Mouse (Mus musculus): ENCODE data around the gene Adamts12. TPM values are rescaled to one million over a fixed set of nuclear protein-coding genes. Genes with fewer than 3 reads are reported as not detected.

Gene Adamts12
- polyA plus RNA-seq (2012; rRNA removed), result 2.0 and 4.9 TPM in 2 replicates

GRCm38 (mm10) chr15:11064558-11065411, at the start of gene Adamts12:
Gene Adamts12 (plus strand): TSS chr15:11064790.
- DNase-seq (ENCODE audit: low read depth), result peak; percentile 90
- no peak for TF ChIP-seq CTCF (IDR thresholded peaks at IDR 0.05; ENCODE audit: borderline replicate concordance, extremely low read depth, insufficient read depth, insufficient read length)
- no peak for TF ChIP-seq POLR2A (IDR thresholded peaks at IDR 0.05; ENCODE audit: borderline replicate concordance, extremely low read depth, insufficient read depth, insufficient read length, poor library complexity, severe bottlenecking)

GRCm38 (mm10) chr15:11014931-11015330, 49.7 kb upstream of the Adamts12 start:
- DNase-seq (ENCODE audit: low read depth), result no peak
- TF ChIP-seq POLR2A (IDR thresholded peaks at IDR 0.05; ENCODE audit: borderline replicate concordance, extremely low read depth, insufficient read depth, insufficient read length, poor library complexity, severe bottlenecking) (no peak), CTCF (IDR thresholded peaks at IDR 0.05; ENCODE audit: borderline replicate concordance, extremely low read depth, insufficient read depth, insufficient read length) (no peak)

GRCm38 (mm10) chr15:11026801-11027561, 37.6 kb upstream of the Adamts12 start:
- TF ChIP-seq CTCF (IDR thresholded peaks at IDR 0.05; ENCODE audit: borderline replicate concordance, extremely low read depth, insufficient read depth, insufficient read length), result no peak
- TF ChIP-seq POLR2A (IDR thresholded peaks at IDR 0.05; ENCODE audit: borderline replicate concordance, extremely low read depth, insufficient read depth, insufficient read length, poor library complexity, severe bottlenecking), result no peak
- DNase-seq (ENCODE audit: low read depth), result no peak

- TF ChIP-seq POLR2A (IDR thresholded peaks at IDR 0.05; ENCODE audit: borderline replicate concordance, extremely low read depth, insufficient read depth, insufficient read length, poor library complexity, severe bottlenecking) (no peak), CTCF (IDR thresholded peaks at IDR 0.05; ENCODE audit: borderline replicate concordance, extremely low read depth, insufficient read depth, insufficient read length) (no peak)
- no peak for DNase-seq (ENCODE audit: low read depth)
Measured at GRCm38 (mm10) chr15:11030188-11030587, 34.4 kb upstream of the Adamts12 start.

GRCm38 (mm10) chr15:11035947-11036474, 28.6 kb upstream of the Adamts12 start:
- DNase-seq (ENCODE audit: low read depth), result peak; percentile 37
- TF ChIP-seq POLR2A (IDR thresholded peaks at IDR 0.05; ENCODE audit: borderline replicate concordance, extremely low read depth, insufficient read depth, insufficient read length, poor library complexity, severe bottlenecking) (no peak), CTCF (IDR thresholded peaks at IDR 0.05; ENCODE audit: borderline replicate concordance, extremely low read depth, insufficient read depth, insufficient read length) (no peak)

- TF ChIP-seq POLR2A (IDR thresholded peaks at IDR 0.05; ENCODE audit: borderline replicate concordance, extremely low read depth, insufficient read depth, insufficient read length, poor library complexity, severe bottlenecking), result no peak
- no peak for TF ChIP-seq CTCF (IDR thresholded peaks at IDR 0.05; ENCODE audit: borderline replicate concordance, extremely low read depth, insufficient read depth, insufficient read length)
- peak; percentile 27 for DNase-seq (ENCODE audit: low read depth)
Measured at GRCm38 (mm10) chr15:11036535-11037375, 27.8 kb upstream of the Adamts12 start.

- no peak for TF ChIP-seq POLR2A (IDR thresholded peaks at IDR 0.05; ENCODE audit: borderline replicate concordance, extremely low read depth, insufficient read depth, insufficient read length, poor library complexity, severe bottlenecking)
- no peak for TF ChIP-seq CTCF (IDR thresholded peaks at IDR 0.05; ENCODE audit: borderline replicate concordance, extremely low read depth, insufficient read depth, insufficient read length)
- peak; percentile 35 for DNase-seq (ENCODE audit: low read depth)
Measured at GRCm38 (mm10) chr15:11037376-11037695, 27.3 kb upstream of the Adamts12 start.

- no peak for TF ChIP-seq CTCF (IDR thresholded peaks at IDR 0.05; ENCODE audit: borderline replicate concordance, extremely low read depth, insufficient read depth, insufficient read length)
Measured at GRCm38 (mm10) chr15:11037711-11038110, 26.9 kb upstream of the Adamts12 start, which contains the start of gene Rxfp3. Gene Rxfp3 (minus strand): TSS chr15:11037991.

GRCm38 (mm10) chr15:11038476-11038875, 26.1 kb upstream of the Adamts12 start:
- TF ChIP-seq POLR2A (IDR thresholded peaks at IDR 0.05; ENCODE audit: borderline replicate concordance, extremely low read depth, insufficient read depth, insufficient read length, poor library complexity, severe bottlenecking) (no peak), CTCF (IDR thresholded peaks at IDR 0.05; ENCODE audit: borderline replicate concordance, extremely low read depth, insufficient read depth, insufficient read length) (peak; percentile 72)
- DNase-seq (ENCODE audit: low read depth), result peak; percentile 77

More at GRCm38 (mm10) chr15:11037711-11038110, 26.9 kb upstream of the Adamts12 start, which contains the start of gene Rxfp3:
- peak; percentile 21 for DNase-seq (ENCODE audit: low read depth)

GRCm38 (mm10) chr15:11040067-11040466, 24.5 kb upstream of the Adamts12 start:
- TF ChIP-seq POLR2A (IDR thresholded peaks at IDR 0.05; ENCODE audit: borderline replicate concordance, extremely low read depth, insufficient read depth, insufficient read length, poor library complexity, severe bottlenecking), result no peak
- TF ChIP-seq CTCF (IDR thresholded peaks at IDR 0.05; ENCODE audit: borderline replicate concordance, extremely low read depth, insufficient read depth, insufficient read length), result no peak
- no peak for DNase-seq (ENCODE audit: low read depth)

Measured in brain, embryonic 14.5 days (tissue).